Mouse (Mus musculus) megakaryocyte, embryonic 14.5 days (primary cell): Measurements from ENCODE around the gene Sos2. TPM values are rescaled to one million over a fixed set of nuclear protein-coding genes. Genes with fewer than 3 reads are reported as not detected.

Experiments
- H3K27me3 ChIP-seq: replicated peaks from 2 replicates; pipeline ENCODE3; 2012; ENCODE audit warnings: inconsistent platforms
- H3K36me3 ChIP-seq: replicated peaks from 2 replicates; pipeline ENCODE3; 2012; ENCODE audit warnings: low read length, inconsistent platforms, mixed read lengths
- H3K4me1 ChIP-seq: 2 replicates; pipeline ENCODE4 v1.6.1; 2012; ENCODE audit warnings: inconsistent platforms
- H3K4me3 ChIP-seq: replicated peaks from 2 replicates; pipeline ENCODE3; 2012; ENCODE audit warnings: moderate library complexity, mild to moderate bottlenecking, inconsistent platforms
- H3K9me3 ChIP-seq: 2 replicates; pipeline ENCODE4 v1.6.1; 2012; ENCODE audit warnings: inconsistent platforms
- FLI1 ChIP-seq: IDR thresholded peaks from 2 replicates; pipeline ENCODE4 v1.6.1; 2012; ENCODE audit warnings: low read length, inconsistent platforms, mixed read lengths
- GATA1 ChIP-seq: IDR thresholded peaks from 3 replicates; pipeline ENCODE4 v1.6.1; 2012; ENCODE audit warnings: mixed read lengths, low read length, inconsistent platforms, borderline replicate concordance
- polyA plus RNA-seq: library from polyadenylated mRNA; stranded (reverse); fragments of >175 nt; gene quantifications from 2 replicates; pipeline ENCODE4 v1.2.3, GENCODE M21; 2012; ENCODE audit warnings: low replicate concordance; ENCODE audit not compliant: insufficient read depth

The Sos2 gene
- polyA plus RNA-seq: 4.3 TPM in 1 of 2 replicates, not detected in the other

DNA sequence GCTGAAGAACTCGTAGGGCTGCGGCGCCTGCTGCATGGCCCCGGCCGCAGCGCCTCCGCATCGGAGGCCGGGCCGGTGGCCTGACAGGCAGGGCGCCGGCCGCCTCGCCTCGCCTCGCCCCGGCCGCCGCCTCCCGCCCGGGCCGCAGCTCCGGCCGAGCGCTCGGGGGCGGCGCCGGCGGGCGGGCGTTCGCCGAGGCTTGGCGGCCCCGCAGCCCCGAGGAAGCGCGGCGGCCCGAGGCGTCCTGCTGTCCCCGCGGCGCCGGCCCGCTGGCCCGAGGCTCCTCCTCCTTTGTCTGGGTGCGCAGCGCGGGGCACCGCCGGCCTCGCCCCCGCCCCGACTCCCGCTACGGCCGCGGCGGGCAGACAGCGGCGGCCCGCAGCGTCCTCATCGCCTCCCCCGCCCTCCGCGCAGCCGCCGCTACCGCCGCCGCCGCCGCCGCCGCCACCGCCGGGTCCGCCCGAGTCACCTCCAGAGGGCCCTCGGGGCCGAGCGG lies at the start of gene Sos2:
Gene Sos2 (minus strand): TSS at position 287 of the 496 bp plus-strand sequence.
- TF ChIP-seq FLI1 (no peak), GATA1 (no peak)
- Histone ChIP-seq H3K27me3 (no peaks in the 10 kb centered on the region), H3K36me3 (no peaks in the 10 kb centered on the region), H3K9me3 (no peaks in the 10 kb centered on the region), H3K4me1 (peaks cover 34% of the 10 kb centered on the region), H3K4me3 (peak within 1 kb of the TSS; percentile 94)

DNA sequence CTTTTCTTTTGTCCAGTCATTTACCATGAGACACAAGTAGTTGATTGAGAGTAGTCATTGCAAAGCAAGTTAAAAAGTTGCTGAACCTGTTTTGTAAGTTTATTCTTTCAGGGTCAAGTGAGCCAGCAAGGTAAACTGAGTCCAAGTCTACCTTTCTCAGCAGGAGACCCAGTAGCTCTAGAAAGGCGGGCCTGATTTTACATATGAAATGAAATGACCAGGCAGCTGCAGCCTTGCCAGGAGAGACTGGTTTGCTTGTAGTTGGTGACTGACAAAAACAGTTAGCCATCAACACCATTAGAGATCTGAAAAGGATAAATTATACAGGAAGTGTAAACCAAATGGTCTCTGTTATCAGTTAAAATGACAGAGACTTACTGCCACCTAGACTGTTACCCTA lies 48.7 kb upstream of the Sos2 start:
- Histone ChIP-seq H3K36me3 (peaks cover 10% of the 10 kb centered on the region), H3K27me3 (no peaks in the 10 kb centered on the region), H3K4me1 (peaks cover 18% of the 10 kb centered on the region; the same call in 1 of the 2 replicates), H3K4me3 (no peak overlapping the region), H3K9me3 (no peaks in the 10 kb centered on the region)
- TF ChIP-seq GATA1: no peak
- TF ChIP-seq FLI1: no peak

DNA sequence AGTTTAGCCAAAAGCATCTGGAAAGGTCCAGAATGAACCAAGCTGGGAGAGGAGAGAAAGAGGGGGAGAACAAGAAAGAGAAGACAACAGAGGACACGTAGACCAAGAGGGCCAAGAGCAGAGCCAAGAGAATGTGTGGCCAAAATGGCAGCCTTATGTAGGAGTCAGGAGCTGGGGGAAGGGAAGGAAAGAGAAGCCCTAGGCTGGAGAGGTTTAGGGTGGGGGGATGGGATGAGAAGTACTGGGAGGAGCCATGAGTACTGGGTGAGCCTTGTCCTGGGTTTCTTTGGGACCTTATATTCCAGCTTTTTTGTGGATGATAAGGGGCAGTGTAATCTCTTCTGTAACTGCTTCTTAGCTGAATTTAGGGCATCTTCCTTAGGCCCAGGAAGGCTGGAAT lies 47.6 kb upstream of the Sos2 start:
- Histone ChIP-seq H3K27me3 (no peaks in the 10 kb centered on the region), H3K4me1 (peaks cover 22% of the 10 kb centered on the region), H3K4me3 (no peak overlapping the region), H3K9me3 (no peaks in the 10 kb centered on the region), H3K36me3 (peaks cover 10% of the 10 kb centered on the region)
- no peak for TF ChIP-seq GATA1
- TF ChIP-seq FLI1: no peak

DNA sequence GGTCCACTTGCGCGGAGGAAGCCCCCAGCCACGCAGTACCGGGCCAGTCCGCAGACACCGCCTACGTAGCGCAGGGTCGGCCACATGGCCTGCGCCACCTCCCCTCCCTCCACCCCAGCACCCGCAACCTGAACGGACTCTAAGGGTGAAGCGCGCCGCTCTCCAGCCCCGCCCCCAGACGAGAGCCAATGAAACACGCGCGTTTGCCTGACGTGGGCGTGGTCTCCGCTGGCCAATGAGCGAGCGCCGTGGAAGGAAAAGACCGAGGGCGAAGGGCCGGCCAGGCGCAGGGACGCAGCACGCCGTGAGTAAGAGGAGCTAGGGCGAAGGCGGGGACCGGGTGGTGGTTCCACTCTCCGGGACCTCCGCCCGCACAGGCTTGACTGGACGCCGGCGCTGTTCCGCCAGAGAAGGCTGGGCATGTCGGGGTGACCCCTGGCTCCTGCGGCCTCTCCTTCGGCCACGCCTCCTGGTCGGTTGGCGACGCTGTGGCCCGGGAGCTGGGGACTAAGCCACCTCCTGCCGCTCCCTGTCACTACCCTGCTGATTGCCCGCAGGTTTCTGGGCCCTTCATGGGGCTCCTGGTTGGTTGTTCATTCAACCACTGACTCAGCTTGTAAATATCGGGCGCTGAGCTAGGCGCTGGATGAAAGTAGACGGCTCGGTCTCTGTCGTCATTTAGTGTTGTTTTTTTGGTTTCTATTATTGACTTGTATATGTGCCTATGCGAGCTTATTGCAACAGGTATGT lies 43.2 kb upstream of the Sos2 start, which contains the start of the genes L2hgdh and Atp5s:
Gene L2hgdh (minus strand): TSS at position 163 of the 750 bp plus-strand sequence.
Gene Atp5s (plus strand): TSS at position 240 of the 750 bp plus-strand sequence.
- Histone ChIP-seq H3K4me3 (peak within 1 kb of the TSS; percentile 99), H3K9me3 (peaks cover 1% of the 10 kb centered on the region), H3K36me3 (peaks cover 32% of the 10 kb centered on the region), H3K27me3 (no peaks in the 10 kb centered on the region), H3K4me1 (peaks cover 28% of the 10 kb centered on the region)
- TF ChIP-seq FLI1 (no peak), GATA1 (no peak)

DNA sequence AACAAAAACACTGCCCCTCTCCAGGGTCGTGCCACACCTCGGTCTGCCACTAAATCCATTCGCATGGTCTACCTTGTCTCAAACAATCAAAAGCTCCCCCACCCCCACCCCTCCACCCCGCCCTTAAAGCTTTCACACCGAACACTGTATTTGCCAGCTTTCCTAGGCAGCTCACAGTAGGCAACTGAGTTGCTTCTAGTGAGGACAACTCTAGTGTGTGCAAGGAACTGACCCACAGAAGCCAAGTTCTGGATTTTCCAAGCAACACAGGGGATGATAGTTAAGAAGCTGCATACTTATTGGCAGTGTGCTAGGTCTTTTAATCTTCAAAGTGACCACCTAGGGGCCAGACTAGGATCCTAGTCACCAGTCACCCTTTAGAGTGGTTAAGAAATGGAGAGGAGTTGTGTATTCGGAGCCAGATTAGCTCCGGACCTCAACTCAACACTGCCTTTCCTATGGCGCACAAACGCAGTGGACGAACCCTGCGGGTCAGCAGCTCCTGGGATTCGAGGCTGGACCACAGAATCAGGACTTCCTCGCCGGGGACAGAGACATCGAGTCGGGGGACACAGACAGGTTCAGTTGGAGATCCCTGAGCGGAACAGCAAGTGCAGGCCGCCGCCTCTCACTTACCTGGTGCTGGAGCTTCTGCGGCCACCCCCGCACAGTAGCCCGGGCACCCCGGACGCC lies 42.5 kb upstream of the Sos2 start:
- peaks cover 8% of the 10 kb centered on the region for H3K9me3 ChIP-seq
- TF ChIP-seq GATA1 (no peak), FLI1 (no peak)

DNA sequence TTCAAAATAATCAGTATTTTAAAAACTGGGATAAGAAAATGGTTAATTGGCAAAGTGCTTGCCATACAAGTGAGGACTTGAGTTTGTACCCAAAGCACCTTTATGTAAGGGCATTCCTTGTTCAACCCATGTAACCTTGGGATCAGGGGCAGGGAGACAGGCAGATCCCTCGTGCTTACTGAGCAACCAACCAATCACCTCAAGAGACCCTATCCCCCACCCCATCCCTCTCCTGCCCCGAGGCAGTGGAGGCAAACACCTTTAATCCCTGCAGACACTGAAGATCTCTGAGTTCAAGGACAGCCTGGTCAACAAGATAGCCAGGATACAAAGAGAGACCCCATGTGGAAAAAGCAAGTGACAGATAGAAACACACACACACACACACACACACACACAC lies 41.7 kb upstream of the Sos2 start:
- Histone ChIP-seq H3K27me3 (no peaks in the 10 kb centered on the region), H3K4me1 (peaks cover 28% of the 10 kb centered on the region), H3K4me3 (peak overlapping the region; percentile 42), H3K9me3 (peaks cover 10% of the 10 kb centered on the region), H3K36me3 (peaks cover 37% of the 10 kb centered on the region)
- no peak for TF ChIP-seq FLI1
- no peak for TF ChIP-seq GATA1

More for the DNA sequence above, 42.5 kb upstream of the Sos2 start:
- Histone ChIP-seq H3K27me3 (no peaks in the 10 kb centered on the region), H3K36me3 (peaks cover 37% of the 10 kb centered on the region), H3K4me3 (peak overlapping the region; percentile 99), H3K4me1 (peaks cover 28% of the 10 kb centered on the region)

DNA sequence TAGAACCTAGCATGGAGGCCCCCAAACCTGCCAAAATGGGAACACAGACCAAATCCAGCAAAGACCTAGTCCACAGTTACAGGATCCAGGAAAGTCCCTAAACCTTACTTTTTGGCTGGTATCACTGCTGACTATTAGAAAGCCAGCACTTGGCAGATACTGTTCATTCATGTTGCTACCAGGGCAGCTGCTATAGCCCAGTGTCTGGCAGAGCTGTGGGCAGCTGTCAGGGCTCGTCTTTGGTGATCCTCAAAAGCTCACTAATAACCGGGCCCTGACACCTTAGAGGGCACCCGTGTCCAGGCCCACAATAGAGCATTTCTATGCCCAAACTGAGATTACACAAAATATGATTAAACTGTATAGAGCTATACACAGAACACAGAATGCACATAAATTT lies 41.2 kb upstream of the Sos2 start:
- Histone ChIP-seq H3K4me1 (peaks cover 28% of the 10 kb centered on the region), H3K4me3 (no peak overlapping the region)
- TF ChIP-seq FLI1 (no peak), GATA1 (no peak)

DNA sequence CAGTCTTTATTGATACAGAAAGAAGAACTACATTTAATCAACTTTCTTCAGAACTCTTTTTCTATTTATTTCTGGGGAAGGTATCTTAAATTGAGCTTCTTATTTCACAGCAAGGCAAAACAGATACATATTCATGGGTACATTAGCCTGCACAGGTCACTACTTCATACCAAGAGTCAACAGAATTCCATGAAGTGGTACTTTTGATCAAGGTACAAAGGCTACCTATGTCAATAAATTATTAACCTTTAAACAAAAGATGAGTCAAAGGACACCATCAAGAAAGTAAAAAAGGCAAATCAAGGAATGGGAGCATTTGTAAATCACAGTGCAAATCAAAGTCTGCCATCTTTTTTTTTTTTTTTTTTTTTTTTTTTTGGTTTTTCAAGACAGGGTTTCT lies 32.0 kb upstream of the Sos2 start:
- Histone ChIP-seq H3K9me3 (peaks cover 4% of the 10 kb centered on the region), H3K27me3 (no peaks in the 10 kb centered on the region), H3K4me3 (no peak overlapping the region), H3K4me1 (no peaks in the 10 kb centered on the region), H3K36me3 (peaks cover 36% of the 10 kb centered on the region)
- TF ChIP-seq GATA1 (no peak), FLI1 (no peak; the same call in 1 of the 2 replicates)

More for the DNA sequence above, 41.2 kb upstream of the Sos2 start:
- Histone ChIP-seq H3K36me3 (peaks cover 36% of the 10 kb centered on the region), H3K9me3 (peaks cover 13% of the 10 kb centered on the region), H3K27me3 (no peaks in the 10 kb centered on the region)

DNA sequence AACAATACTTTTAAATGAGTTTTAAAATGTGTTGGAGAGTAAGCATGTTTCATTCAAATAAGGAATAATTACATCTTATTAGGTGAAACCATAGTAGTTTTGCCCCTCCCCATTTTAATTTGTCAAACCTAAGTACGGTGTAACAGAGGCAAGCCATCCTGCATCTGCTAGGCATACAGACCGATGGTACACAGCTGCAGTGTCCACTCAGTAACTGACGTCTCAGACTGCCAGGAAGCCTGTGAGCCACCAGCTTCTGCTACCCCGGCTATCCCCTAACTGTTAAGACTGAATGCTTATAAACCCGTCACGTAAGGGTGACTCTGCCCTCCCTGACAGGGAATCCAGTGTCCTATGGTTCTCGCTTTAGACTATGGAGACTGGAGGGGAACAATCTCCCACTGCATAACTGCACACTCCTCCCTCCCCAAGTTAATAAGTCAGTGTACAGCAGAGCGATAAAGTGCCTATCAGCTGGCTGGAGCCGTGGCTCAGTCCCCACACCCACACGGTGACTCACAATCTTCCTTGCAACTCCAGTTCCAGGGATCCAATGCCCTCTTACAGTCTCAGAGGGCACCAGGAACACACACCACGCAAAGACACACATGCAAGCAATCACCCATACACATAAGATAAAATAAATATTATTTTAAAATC lies 23.3 kb upstream of the Sos2 start:
- no peaks in the 10 kb centered on the region for H3K9me3 ChIP-seq
- H3K4me1 ChIP-seq: peaks cover 6% of the 10 kb centered on the region
- no peaks in the 10 kb centered on the region for H3K27me3 ChIP-seq
- peaks cover 52% of the 10 kb centered on the region for H3K36me3 ChIP-seq
- no peak overlapping the region for H3K4me3 ChIP-seq
- TF ChIP-seq GATA1 (no peak), FLI1 (no peak)

DNA sequence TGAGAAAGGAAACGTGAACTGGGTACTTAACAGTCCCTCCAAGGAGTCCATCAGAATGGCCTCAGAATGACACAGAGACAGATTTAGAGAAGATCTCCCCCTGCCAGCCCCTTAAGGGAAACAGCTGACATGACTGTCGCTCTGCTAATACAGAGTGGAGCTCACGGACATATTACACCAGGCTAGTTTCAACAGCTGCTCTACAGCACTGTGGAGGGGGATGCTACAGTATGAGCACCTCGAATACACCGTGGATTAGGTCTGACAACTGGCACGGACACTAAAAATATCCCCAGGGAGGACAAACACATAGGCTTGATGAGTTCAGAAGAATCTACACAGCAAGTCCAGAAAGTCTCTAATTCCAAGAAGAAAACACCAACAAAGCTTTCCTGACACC lies 16.7 kb upstream of the Sos2 start:
- Histone ChIP-seq H3K4me3 (no peak overlapping the region), H3K9me3 (no peaks in the 10 kb centered on the region), H3K4me1 (no peaks in the 10 kb centered on the region), H3K27me3 (no peaks in the 10 kb centered on the region), H3K36me3 (peaks cover 39% of the 10 kb centered on the region)
- TF ChIP-seq FLI1 (no peak), GATA1 (no peak)
